Mouse (Mus musculus) 3134 (cell line): ENCODE data around the gene Dscam.

ENCODE experiments used
- DNase-seq: peaks from one replicate; pipeline ENCODE4 v3.0.0-alpha.2; 2011; ENCODE audit warnings: low spot score; ENCODE audit not compliant: insufficient read length; ENCODE audit errors: extremely low read depth

Gene Dscam

GRCm38 (mm10) chr16:96795431-96795830 lies 375.1 kb downstream of the Dscam start:
- DNase-seq: no peak

DNA sequence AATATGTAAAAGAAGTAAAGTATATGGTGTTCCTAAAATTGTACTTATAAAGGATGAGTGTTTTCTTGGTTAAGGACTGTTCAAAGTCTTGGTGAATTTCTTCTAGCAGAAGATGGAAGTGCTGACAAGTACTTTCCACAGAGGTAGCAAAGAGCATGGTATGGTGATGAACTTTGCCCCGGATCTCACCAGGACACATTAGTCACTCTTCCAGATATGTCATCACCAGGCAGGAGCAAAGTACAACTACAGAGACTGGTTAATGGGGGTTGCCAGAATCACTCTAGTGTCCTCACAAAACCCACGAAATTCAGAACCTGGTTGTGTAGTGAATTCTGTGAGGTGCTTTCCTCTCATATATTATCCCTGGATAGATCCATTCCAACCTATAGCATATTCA lies 379.2 kb downstream of the Dscam start:
- no peak for DNase-seq

DNA sequence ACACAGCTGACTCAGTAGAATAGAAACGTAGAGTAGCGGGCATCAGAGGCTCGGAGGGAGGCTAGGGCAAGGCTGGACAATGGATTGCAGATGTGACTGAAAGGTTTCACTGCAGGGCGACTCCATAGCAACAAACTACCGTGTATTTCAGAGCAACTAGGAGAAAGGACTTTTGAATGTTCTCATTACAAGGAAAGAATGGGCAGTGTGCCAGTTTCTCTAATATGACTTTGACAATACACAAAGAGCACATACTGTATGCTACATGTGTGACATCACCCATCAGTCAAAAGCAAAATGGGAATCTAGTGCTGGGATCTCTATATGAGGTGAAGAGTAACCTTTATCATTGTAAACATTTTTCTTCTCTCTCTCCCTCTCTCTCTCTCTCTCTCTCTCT lies 382.3 kb downstream of the Dscam start:
- no peak for DNase-seq

DNA sequence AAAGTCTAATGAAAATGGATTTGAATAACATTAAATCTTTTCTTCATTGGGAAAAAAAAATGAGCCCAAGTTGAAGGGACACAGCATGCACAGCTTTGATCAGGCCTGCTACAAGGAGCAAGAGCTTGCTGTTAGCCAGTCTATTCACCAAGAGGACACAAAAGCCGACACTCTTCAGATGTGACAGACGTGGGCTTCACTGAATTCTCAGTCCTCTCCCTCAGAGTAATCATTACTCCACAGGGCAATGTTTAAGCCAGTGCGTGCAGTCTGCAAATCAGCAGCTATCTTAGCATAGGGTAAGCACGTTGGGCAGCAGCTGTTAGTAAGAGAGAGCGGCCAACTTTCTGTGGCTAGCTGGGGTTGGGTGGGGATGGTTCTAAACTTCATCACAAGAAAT lies 391.5 kb downstream of the Dscam start:
- DNase-seq: no peak

GRCm38 (mm10) chr16:96774245-96774644 lies 396.3 kb downstream of the Dscam start:
- no peak for DNase-seq

DNA sequence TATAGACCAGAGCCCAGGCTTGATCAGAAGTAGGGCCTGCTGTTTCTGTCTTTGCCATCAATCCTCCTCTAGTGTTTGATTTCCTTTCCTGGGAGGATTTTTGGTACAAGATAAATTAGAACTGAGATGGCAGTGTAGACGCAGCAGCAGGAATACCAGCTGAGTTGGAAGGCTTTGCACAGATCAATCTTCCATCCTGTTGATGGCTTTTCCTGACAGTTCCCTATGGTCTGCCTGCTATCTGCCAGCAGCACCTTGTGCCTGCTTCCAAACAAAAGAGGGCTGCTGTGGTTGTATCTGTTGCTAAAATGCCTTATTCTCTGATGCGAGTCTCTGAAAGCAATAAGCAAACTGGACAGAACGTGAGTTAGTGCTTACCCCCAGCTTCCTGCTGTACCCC lies 402.6 kb downstream of the Dscam start:
- DNase-seq: no peak

DNA sequence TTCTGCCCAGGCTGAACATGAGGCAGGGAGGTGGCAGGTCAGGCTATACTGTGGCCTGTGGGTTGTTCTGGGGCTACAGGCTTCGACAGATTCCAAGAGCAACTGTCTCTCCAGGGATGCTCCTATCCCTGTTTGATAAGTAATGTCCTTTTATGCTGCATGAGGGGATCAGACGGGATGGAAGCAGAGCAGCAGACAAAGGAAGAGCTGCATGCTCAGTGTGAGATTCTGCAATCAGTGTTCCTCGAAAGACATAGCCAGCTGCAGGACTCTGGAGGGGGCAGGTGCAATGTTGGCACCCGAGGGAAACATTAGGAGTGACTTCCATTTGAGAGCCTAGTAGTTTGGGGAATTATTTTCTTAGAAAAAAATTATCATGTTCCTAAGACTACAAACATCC lies 403.0 kb downstream of the Dscam start:
- DNase-seq: no peak

- no peak for DNase-seq
Measured at GRCm38 (mm10) chr16:96761225-96761624, 409.3 kb downstream of the Dscam start.

DNA sequence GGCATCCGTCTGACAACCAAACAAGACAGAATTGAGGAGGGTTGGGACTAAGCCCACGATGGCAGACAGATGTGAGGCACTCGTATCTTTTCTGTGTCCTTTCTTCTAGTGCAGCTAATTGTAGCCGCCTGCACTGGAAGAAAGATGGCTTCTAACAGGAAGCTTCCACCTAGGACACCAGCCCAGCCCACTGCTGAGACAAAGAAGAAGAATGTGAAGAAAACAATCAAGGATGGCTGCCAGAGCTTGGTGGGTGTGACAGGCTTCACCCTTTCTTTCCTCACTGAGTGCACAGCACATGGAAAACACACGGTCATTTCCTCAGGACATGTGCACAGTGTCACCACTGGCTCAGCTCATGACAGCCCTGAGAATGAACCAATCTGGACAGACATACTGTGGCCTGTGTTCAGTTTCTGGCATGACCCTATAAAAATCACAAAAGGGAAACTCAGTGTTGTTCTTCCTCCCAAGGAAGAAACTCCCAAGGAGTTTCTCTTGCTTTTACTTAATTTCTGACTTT lies 411.4 kb downstream of the Dscam start:
- no peak for DNase-seq

- no peak for DNase-seq
Measured at GRCm38 (mm10) chr16:96758381-96758780, 412.2 kb downstream of the Dscam start.

DNA sequence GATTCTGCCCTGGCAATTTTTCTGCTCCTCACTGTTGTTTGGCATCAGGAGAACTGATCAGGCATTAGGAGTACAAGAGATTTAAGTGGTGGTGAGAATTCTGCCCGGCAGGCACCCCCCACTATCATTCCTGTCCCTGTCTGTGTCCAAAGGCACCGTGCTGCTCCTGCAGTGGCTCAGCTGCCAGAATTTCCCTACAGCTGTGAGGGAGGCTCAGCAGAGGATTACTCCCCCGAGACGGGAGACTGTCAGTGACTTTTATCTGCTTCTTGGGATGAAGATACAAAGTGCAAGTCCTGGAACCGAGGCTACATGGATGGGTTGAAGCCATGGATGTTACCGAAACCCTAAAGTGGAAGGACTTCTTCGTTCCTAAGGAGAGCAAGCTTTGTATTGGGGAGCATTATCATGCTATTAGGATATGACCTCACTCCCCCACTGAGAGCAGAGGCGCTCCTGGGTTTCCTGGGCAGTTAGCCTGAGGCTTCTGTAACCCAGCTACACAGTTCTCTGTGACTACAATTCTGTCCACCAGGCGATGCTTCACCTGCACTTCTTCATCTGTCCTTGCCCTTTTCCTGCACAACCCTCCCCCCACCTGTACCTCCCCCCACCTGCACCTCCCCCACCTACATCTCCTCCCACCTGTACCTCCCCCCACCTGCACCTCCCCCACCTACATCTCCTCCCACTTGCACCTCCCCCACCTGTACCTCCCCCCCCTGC lies 412.8 kb downstream of the Dscam start:
- no peak for DNase-seq

GRCm38 (mm10) chr16:96756994-96757393 lies 413.6 kb downstream of the Dscam start:
- DNase-seq: no peak

DNA sequence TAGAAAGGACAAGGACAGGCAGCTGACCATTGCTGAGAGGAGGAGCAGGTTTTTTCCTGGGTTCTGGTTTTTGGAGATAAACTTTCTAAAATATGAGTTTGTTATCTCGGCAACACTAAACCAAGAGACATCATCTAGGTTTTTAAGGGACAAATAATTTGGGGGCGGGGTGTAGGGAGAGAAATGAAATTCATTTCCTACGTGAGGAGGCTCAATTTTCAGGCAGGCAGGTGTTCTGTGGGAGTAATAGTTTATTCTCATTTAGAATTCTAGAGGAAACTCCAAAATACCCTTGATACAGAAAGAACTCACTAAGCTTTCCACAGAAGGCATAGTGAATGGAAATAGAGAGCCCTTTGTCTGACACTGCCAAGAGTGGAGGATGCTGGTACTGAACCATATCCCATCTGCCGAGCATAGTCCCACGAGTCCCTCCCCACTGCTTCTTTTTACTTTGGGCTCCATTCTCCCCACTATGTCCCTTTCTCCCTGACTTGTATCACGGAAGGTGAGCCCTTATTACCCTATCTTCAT lies 415.5 kb downstream of the Dscam start:
- DNase-seq: no peak

DNA sequence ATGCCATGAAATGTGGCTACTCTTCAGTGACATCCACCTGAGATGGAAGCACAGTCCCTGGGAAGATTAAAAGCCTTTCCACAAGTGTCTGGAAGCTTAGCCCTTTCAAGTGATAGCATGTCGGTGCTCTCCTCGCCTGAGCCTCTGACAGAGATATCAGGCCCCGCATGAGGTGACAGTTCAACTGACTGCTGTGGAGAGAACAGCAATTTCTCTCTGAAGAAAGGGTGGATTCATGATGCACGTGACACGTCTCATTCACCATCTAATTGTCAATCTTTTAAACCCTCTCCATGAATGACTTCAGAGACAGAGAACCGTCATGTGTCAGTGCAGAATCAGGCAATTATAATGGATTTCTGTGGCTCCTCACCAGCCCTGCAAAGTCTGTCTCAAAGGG lies 416.2 kb downstream of the Dscam start:
- no peak for DNase-seq

GRCm38 (mm10) chr16:96753781-96754173 lies 416.8 kb downstream of the Dscam start:
- no peak for DNase-seq

DNA sequence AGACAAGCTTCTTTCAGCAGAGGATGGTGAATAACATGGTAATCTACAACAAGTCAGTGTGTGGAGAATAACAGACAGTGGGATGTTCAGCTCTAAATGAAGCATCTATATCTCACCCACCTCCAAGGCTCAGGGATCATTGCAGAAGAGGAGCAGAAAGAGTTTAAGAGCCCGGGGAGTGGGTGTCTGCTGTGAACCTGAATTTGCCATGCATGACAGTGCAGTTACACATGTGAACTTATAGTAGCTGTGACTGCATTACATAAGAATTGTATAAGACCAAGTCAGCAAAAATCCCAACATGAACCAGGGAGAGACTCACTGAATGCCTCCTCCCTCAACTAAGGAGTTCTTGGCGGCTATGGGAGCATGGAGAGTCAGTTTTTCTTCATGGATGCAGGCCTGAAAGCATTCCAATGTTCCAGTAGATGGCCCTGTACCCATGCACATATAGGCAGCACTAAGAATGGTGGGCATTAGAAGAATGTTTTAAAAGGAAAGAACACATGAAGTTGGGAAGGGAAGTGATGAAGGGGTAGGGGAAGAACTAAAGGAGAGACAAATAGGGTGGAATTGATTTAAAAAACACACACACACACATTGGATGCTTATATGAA lies 417.3 kb downstream of the Dscam start:
- no peak for DNase-seq

- DNase-seq: no peak
Measured at GRCm38 (mm10) chr16:96742475-96743255, 427.9 kb downstream of the Dscam start.

DNA sequence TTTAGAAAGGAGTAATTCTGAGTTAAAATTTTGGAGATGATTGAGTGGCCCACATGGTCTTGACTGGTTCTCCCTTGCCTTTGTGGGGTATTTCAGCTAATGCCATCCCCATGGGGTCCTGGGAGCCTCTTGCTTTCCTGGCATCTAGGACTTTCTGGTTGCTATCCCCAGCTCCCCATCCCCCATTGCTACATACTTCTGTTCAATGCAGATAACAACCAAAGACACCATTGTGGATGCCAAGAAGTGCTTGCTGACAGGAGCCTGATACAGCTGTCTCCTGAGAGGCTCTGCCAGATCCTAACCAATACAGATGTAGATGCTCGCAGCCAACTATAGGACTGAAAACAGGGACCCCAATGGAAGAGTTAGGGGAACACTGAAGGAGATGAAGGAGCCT lies 429.2 kb downstream of the Dscam start:
- DNase-seq: no peak

DNA sequence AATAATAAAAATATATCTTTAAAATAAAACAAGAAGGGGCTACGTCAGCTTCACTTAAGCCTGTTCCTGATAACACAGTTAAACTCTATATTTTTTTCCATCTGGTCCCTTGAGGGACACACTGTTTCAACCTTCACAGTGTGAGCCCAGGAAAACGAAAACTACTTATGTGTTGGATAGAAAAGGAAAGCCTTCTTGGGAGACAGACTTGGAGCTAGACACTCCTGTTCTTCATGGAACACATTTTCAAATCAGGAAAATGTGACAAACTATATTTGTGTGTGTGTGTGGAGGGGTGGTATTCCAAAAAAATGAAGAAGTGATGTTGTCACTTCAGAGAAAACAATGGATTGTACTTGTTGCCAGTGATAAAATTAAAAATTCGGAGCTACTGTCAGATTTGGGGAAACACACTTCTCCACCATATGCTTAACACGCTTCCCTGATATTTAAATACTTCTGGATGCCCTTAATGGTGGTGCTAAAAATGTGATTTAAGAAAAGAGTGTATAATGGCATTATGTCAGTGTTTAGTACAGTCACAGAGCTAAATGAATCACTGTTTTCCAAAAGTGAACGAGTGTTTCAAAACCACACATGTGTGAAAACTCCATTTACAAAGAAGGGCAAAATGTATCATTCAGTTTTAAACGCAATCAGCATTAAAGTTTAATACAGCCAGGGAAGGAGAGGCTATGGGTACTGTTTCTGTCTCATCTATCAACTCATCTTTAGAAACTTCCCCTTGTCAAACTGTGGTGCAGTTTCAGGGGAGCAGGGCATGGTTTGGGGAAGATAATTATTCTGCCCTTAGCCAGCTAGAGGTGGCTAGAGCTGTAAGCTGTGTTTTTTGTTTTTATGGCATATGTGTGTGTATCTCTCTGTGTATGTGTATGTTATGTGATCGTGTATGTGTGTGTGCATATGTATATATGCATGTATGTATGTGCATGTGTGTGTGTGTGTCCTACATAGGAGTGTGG lies 430.2 kb downstream of the Dscam start:
- DNase-seq: no peak

DNA sequence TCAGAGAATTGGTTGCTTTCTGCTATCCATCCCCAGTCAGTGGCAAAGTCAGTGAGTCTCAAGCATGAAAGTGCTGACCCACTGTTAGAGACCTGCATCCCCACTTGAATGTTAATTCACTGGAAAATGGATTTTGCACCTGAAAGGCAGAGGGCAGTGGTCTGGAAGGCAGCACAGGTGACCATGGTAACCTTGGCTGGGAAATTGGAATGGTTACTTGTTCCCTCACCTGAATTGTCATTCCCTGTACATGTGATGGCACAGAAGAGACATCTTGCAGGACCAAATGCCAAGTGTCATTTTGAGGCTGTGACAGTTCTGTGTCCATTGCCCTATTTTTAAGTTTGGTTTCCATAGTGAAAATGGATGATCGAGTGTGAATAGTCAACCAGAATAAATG lies 434.1 kb downstream of the Dscam start:
- DNase-seq: no peak
